Mouse (Mus musculus) E14TG2a.4 (cell line): ENCODE results near the gene AC134908.4.
"Not testable (repeated sequence)": the region's sequence is repeated elsewhere in the genome, so short reads cannot be mapped to it uniquely, and the experiment has no call there.

ENCODE experiments used
- H3K27me3 ChIP-seq: 2 replicates; pipeline ENCODE4 v1.6.1; 2014; ENCODE audit warnings: low read length, control low read depth; ENCODE audit not compliant: insufficient read depth
- H3K36me3 ChIP-seq: 2 replicates; pipeline ENCODE4 v1.6.1; 2014; ENCODE audit warnings: low read length, control low read depth; ENCODE audit not compliant: insufficient read depth
- H3K4me1 ChIP-seq: replicated peaks from 2 replicates; pipeline ENCODE4 v1.6.1; 2014; ENCODE audit warnings: low read depth, low read length, control low read depth
- H3K4me3 ChIP-seq: replicated peaks from 2 replicates; pipeline ENCODE4 v1.5.1; 2014; ENCODE audit warnings: mild to moderate bottlenecking, low read length
- H3K9me3 ChIP-seq: 2 replicates; pipeline ENCODE4 v1.6.1; 2014; ENCODE audit warnings: low read length, control low read depth
- CTCF ChIP-seq: conservative IDR thresholded peaks from 2 replicates; pipeline ENCODE4 v1.5.1; 2014; ENCODE audit warnings: low read length
- NANOG ChIP-seq: IDR thresholded peaks from 2 replicates; pipeline ENCODE4 v1.6.1; 2014; ENCODE audit warnings: borderline replicate concordance, low read length, mixed read lengths
- POU5F1 ChIP-seq: IDR thresholded peaks from 2 replicates; pipeline ENCODE4 v1.6.1; 2014; ENCODE audit warnings: low read length, borderline replicate concordance

Gene AC134908.4

DNA sequence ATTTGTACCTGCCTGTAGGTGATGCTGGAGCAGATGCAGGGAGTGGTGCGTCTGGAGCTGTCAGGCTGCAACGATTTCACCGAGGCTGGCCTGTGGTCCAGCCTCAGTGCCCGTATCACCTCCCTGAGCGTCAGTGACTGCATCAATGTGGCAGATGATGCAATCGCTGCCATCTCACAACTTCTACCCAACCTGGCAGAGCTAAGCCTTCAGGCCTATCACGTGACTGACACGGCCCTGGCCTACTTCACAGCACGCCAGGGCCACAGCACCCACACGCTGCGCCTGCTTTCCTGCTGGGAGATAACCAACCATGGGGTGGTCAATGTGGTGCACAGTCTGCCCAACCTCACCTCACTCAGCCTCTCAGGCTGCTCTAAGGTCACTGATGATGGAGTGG, 22.2 kb upstream of the AC134908.4 start:
- peaks cover 45% of the 10 kb centered on the region for H3K4me1 ChIP-seq
- TF ChIP-seq CTCF (no peak), POU5F1 (no peak), NANOG (no peak)
- H3K27me3 ChIP-seq: peaks cover 60% of the 10 kb centered on the region
- no peaks in the 10 kb centered on the region for H3K36me3 ChIP-seq
- H3K9me3 ChIP-seq: 0 out of 2 replicates have a peak, but pooled peaks cover 6% of the 10 kb centered on the region
- H3K4me3 ChIP-seq: no peak overlapping the region

DNA sequence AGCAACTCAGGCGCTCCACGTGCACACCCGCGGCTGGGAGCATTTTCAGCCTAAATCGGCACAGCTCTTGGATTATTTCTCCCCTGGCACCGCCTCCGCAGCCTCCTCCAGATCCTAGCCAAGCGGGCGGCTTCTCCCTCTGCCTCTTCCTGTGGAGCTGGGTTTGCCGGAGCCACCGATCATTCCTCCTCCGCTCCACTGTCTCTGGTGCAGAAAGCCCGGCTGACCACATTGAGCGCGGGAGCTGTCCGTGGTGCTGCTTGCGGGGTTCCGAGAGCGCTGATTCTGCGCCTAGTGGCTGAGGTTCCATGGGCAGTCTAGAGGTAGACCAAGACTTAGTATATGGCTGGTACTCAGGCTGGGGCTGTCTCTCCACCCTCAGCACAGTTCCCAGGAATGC, 18.0 kb upstream of the AC134908.4 start:
- TF ChIP-seq POU5F1 (no peak), NANOG (no peak), CTCF (peak; percentile 38)
- Histone ChIP-seq H3K4me3 (peak overlapping the region; percentile 51), H3K9me3 (0 out of 2 replicates have a peak, but pooled peaks cover 8% of the 10 kb centered on the region), H3K4me1 (peaks cover 34% of the 10 kb centered on the region), H3K36me3 (no peaks in the 10 kb centered on the region), H3K27me3 (peaks cover 91% of the 10 kb centered on the region)

DNA sequence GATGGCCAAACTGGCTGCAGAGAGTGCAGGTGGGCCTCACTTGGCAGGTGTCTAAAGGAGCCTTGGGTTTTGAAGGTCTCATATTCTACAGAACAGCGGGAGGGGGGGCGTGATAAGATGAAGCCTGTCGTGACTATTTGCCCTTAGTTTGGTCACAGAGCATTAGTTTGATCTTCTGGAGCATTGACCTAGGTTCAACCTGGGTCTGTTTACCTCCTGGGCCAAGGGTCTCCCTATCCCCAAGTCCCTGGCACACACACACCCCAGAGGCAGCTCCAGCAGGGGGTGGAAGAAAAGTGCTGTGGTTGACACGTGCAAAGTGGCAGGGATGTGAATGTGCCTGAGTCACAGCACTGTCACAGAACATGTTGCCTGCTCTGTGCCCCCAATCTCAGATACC, 15.4 kb upstream of the AC134908.4 start:
- TF ChIP-seq NANOG (no peak), CTCF (no peak), POU5F1 (no peak)
- no peaks in the 10 kb centered on the region for H3K36me3 ChIP-seq
- H3K9me3 ChIP-seq: 0 out of 2 replicates have a peak, but pooled peaks cover 8% of the 10 kb centered on the region
- H3K4me3 ChIP-seq: no peak overlapping the region
- H3K27me3 ChIP-seq: peaks cover 78% of the 10 kb centered on the region
- H3K4me1 ChIP-seq: peaks cover 18% of the 10 kb centered on the region

DNA sequence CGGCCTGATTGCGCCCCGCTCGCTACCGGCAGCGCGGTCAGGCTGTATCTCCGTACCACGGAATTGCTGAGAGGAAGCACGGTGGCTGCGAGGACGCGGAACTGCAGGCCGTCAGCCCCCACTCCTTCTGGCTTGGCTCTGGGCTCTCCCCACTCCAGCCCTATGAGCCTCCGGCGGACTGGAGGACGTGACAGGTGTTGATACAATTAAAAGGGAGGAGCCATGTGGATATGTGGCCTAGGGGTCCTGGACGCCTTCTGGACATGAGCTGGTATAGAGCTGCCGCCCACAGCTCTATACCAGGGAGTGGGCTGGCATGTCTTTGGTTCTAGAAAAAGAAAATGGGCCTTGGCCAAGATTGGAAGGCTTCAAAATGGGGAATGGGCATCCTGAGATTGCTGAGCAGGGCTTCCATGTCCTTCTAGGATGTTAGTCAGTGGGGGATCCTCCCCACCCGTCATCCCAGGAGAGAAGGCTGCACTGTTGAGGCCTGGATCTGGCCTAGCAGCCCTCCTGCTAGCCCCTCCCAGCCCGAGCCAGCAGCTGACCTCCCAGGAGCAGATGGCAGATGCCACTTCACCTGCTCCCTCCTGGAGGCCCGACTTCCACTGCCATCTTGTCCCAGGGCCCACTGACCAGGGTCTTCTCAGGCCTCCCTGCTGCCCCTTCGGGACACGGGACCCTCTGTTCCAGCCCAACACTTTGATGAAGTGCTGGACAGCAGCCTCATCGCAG, 14.3 kb upstream of the AC134908.4 start:
- peaks cover 18% of the 10 kb centered on the region for H3K4me1 ChIP-seq
- TF ChIP-seq NANOG (no peak), POU5F1 (no peak), CTCF (no peak)

DNA sequence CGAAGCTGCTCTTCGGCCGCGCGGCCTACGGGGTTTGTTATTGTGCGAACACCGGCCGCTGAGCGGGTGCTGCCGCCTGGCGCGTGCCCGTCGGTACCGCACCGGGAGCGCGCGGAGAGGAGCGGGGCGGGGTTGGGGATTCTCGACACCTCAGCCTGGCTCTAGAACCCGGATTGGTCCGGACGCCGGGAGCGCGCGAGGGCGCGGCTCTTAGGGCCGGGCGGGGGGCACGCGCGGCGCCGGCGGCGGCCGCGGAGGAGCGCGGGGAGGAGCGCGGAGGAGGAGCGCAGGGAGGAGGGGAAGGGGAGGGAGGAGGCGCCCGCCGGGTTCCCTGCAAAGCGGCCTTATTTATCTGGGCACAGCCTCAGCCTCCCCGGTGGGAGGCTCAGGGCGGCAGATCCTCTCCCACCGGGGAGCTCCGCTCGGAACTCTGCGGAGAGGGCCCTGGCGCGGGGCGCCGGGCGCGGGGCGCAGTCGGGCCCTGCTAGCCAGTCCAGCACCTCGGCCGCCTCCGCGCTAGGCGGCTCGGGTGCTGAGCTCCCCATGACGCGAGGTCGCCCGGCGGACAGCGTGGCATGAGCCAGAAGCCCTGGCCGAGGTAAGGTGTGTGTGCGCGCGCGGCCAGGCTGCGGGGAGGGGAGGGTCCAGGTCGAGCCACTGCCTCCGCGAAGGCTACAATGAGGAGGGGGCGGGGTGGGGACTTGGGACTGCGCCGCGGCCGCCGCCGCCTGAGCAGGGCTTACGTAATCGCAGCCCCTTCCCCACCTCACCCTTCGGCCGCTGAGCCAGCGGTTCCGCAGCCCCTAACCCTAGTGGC, 13.5 kb upstream of the AC134908.4 start, which contains the start of gene Fbxl16:
Fbxl16 (plus strand) TSS at position 297 of the 817 bp plus-strand sequence.
- peaks cover 18% of the 10 kb centered on the region for H3K4me1 ChIP-seq
- no peak for TF ChIP-seq CTCF
- TF ChIP-seq POU5F1: no peak
- TF ChIP-seq NANOG: no peak
- peaks cover 67% of the 10 kb centered on the region for H3K27me3 ChIP-seq
- 0 out of 2 replicates have a peak, but pooled peaks cover 8% of the 10 kb centered on the region for H3K9me3 ChIP-seq
- H3K4me3 ChIP-seq: peak within 1 kb of the TSS; percentile 92
- H3K36me3 ChIP-seq: no peaks in the 10 kb centered on the region

More for the DNA sequence above, 14.3 kb upstream of the AC134908.4 start:
- H3K36me3 ChIP-seq: no peaks in the 10 kb centered on the region
- H3K4me3 ChIP-seq: peak overlapping the region; percentile 92
- peaks cover 71% of the 10 kb centered on the region for H3K27me3 ChIP-seq
- H3K9me3 ChIP-seq: 0 out of 2 replicates have a peak, but pooled peaks cover 8% of the 10 kb centered on the region

DNA sequence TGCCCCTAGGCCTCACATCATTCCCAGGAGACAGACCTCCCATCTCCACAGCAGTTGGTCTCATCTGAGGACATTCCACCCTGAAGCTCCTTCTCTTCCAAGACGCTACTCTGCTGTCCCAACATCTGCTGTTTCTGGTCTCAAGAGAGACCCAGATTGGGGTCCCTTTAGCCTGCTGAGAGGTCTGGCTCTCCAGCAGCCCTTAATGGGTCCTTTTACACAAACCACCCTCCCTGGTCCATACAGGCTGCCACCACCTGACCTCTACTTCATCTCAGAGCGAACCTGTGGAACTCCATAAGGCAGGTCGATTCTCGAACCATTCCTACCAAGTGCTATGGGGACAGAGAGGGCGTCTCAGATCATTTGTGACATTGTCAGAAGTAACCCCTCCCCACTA, 12.6 kb upstream of the AC134908.4 start:
- TF ChIP-seq CTCF (no peak), POU5F1 (no peak), NANOG (no peak)
- Histone ChIP-seq H3K27me3 (peaks cover 71% of the 10 kb centered on the region), H3K4me3 (peak overlapping the region; percentile 92), H3K36me3 (no peaks in the 10 kb centered on the region), H3K9me3 (0 out of 2 replicates have a peak, but pooled peaks cover 6% of the 10 kb centered on the region), H3K4me1 (peaks cover 20% of the 10 kb centered on the region)

DNA sequence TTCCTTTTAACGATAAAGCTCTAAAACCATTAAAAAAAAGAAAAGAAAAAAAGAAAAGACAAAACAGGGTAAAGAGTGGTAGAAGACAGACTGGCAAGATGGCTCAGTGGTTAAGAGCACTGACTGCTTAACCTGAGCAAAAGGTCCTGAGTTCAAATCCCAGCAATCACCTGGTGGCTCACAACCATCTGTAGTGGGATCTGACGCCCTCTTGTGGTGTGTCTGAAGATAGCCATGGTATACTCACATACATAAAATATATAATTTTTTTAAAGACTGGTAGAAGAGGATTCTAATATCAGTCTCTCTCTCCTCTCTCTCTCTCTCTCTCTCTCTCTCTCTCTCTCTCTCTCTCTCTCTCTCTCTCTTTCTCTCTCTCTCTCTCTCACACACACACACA, 12.0 kb upstream of the AC134908.4 start:
- Histone ChIP-seq H3K4me1 (peaks cover 22% of the 10 kb centered on the region), H3K27me3 (peaks cover 71% of the 10 kb centered on the region)
- 0 out of 2 replicates have a peak, but pooled peaks have one; percentile 12 for TF ChIP-seq CTCF
- H3K4me3 ChIP-seq, H3K9me3 ChIP-seq, H3K36me3 ChIP-seq: not testable (repeated sequence)

DNA sequence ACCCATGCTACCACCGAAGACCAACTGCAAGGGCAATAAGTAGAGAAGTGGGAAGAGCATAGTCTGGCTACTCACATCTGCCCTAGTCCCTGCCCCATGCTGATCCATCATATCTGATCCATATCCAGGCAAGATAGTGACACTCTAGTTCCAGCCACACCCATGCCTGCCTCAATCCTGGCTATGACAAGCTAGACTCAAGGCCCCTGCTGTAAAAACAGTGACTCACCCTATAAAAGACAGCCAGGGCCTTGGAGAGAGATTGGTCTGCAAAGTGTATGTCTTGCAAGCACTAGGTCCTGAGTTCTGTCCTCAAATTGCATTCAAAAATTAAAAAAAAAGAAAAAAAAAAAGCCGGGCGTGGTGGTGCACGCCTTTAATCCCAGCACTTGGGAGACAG, 11.0 kb upstream of the AC134908.4 start:
- Histone ChIP-seq H3K9me3 (no peaks in the 10 kb centered on the region), H3K36me3 (no peaks in the 10 kb centered on the region)
- TF ChIP-seq NANOG (no peak), POU5F1 (no peak), CTCF (no peak)

More for the DNA sequence above, 11.0 kb upstream of the AC134908.4 start:
- peaks cover 70% of the 10 kb centered on the region for H3K27me3 ChIP-seq
- peaks cover 22% of the 10 kb centered on the region for H3K4me1 ChIP-seq
- no peak overlapping the region for H3K4me3 ChIP-seq
